In the genomic region with DNA sequence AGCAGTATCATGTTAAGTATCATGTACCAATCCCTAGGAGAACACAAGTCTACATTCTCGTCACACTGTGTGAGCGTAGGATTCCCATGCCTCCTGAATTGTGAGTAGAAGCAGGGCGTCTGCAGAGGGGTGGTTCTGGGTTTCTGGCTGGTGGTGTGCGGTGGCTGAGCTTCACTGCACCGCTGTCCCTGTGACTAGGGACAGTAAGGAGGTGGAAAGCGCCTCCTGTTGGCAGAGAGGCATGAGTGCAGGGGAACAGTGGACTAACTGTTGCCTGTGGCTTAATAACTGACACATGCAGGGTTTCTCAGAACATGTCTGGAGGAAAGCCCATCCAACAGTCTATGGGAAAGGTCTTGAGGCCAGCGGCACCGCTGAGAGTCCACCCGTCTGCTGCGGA, we compare ENCODE assay signal across 12 mouse cellular contexts. TPM values are rescaled to one million over a fixed set of nuclear protein-coding genes. Genes with fewer than 3 reads are reported as not detected.
A peak's percentile ranks its signal among the peaks of the same experiment; 100 is the strongest.
DNase-seq lines count a peak whose midpoint lies in the region; ATAC-seq and TF ChIP-seq lines count a peak whose summit lies in the region.
"Had no signal": no experiment of that assay in that cellular context is flagged by ENCODE, and none has a peak within 500 bp of the region (broad histone marks: within the 10 kb centered on the region; RNA-seq: fewer than 3 reads in every experiment).

No protein-coding gene starts in this region.

- no peaks in the 10 kb centered on the region for H3K27me3 ChIP-seq in forebrain, embryonic 10.5 days (ENCODE audit: poor library complexity, severe bottlenecking)
- no peaks in the 10 kb centered on the region for H3K27me3 ChIP-seq in forebrain, embryonic 12.5 days
- H3K27me3 ChIP-seq in limb, embryonic 11.5 days (ENCODE audit: control insufficient read depth, insufficient read depth, low read length) = no peaks in the 10 kb centered on the region
- H3K27me3 ChIP-seq in limb, embryonic 10.5 days (ENCODE audit: low read depth, poor library complexity, severe bottlenecking) = no peaks in the 10 kb centered on the region
- H3K27me3 ChIP-seq in ES-Bruce4 (ENCODE audit: control insufficient read depth, insufficient read depth, low read length, poor library complexity, severe bottlenecking) = no peaks in the 10 kb centered on the region

- no peaks in the 10 kb centered on the region for H3K9me3 ChIP-seq in forebrain, embryonic 10.5 days
- no peaks in the 10 kb centered on the region for H3K9me3 ChIP-seq in forebrain, embryonic 12.5 days
- H3K9me3 ChIP-seq in limb, embryonic 11.5 days (ENCODE audit: control insufficient read depth, low read length) = no peaks in the 10 kb centered on the region
- no peaks in the 10 kb centered on the region for H3K9me3 ChIP-seq in limb, embryonic 10.5 days (replicated peaks)
- H3K9me3 ChIP-seq in ES-Bruce4 (replicated peaks; ENCODE audit: control insufficient read depth, insufficient read depth, low read length, poor library complexity, severe bottlenecking) = no peaks in the 10 kb centered on the region

- H3K36me3 ChIP-seq in forebrain, embryonic 10.5 days (replicated peaks) = peaks cover 100% of the 10 kb centered on the region
- H3K36me3 ChIP-seq in forebrain, embryonic 12.5 days (replicated peaks) = peaks cover 100% of the 10 kb centered on the region
- peaks cover 41% of the 10 kb centered on the region for H3K36me3 ChIP-seq in limb, embryonic 11.5 days (ENCODE audit: control insufficient read depth, insufficient read depth, low read length)
- peaks cover 100% of the 10 kb centered on the region for H3K36me3 ChIP-seq in limb, embryonic 10.5 days
- peaks cover 50% of the 10 kb centered on the region for H3K36me3 ChIP-seq in ES-Bruce4 (ENCODE audit: control insufficient read depth, insufficient read depth, low read length, poor library complexity, severe bottlenecking)

- no peak overlapping the region for H3K4me3 ChIP-seq in forebrain, embryonic 10.5 days
- H3K4me3 ChIP-seq in forebrain, embryonic 12.5 days (replicated peaks) = no peak overlapping the region
- H3K4me3 ChIP-seq in limb, embryonic 11.5 days (ENCODE audit: low read depth, low read length) = no peak overlapping the region
- H3K4me3 ChIP-seq in limb, embryonic 10.5 days = no peak overlapping the region
- H3K4me3 ChIP-seq in ES-Bruce4 (ENCODE audit: low read depth, low read length) = no peak overlapping the region

- peak; percentile 87 for TF ChIP-seq CTCF in ES-Bruce4 (IDR thresholded peaks at IDR 0.05; ENCODE audit: low read depth, low read length)

- peak; percentile 21 for DNase-seq in forebrain, embryonic 10.5 days (ENCODE audit: extremely low spot score, low spot score)
- DNase-seq in limb, embryonic 11.5 days (ENCODE audit: low spot score) = peak; percentile 25
- DNase-seq in limb, embryonic 10.5 days (ENCODE audit: low spot score) = no peak
- DNase-seq in forelimb bud, embryonic 11.5 days (ENCODE audit: low read depth, low spot score) = peak; percentile 20
- DNase-seq in spleen, postnatal 10 days (ENCODE audit: low spot score in 2 of 2) = no peak
- DNase-seq in spleen, adult 18-20 months = no peak
- DNase-seq: midbrain, embryonic 14.5 days had no signal

- H3K4me1 ChIP-seq in forebrain, embryonic 10.5 days = no peaks in the 10 kb centered on the region
- H3K4me1 ChIP-seq in forebrain, embryonic 12.5 days = peaks cover 10% of the 10 kb centered on the region
- no peaks in the 10 kb centered on the region for H3K4me1 ChIP-seq in limb, embryonic 11.5 days (ENCODE audit: control insufficient read depth, insufficient read depth, low read length)
- H3K4me1 ChIP-seq in limb, embryonic 10.5 days = no peaks in the 10 kb centered on the region
- H3K4me1 ChIP-seq in ES-Bruce4 (ENCODE audit: control insufficient read depth, insufficient read depth, low read length) = no peaks in the 10 kb centered on the region

- H3K4me2 ChIP-seq in forebrain, embryonic 12.5 days = no peak overlapping the region
- H3K4me2 ChIP-seq in limb, embryonic 11.5 days (ENCODE audit: low read depth, severe bottlenecking) = no peak overlapping the region
- H3K4me2 ChIP-seq: heart, embryonic 11.5 days had no signal

- no peak overlapping the region for H3K27ac ChIP-seq in forebrain, embryonic 10.5 days
- no peak overlapping the region for H3K27ac ChIP-seq in forebrain, embryonic 12.5 days
- no peak overlapping the region for H3K27ac ChIP-seq in limb, embryonic 11.5 days (replicated peaks; ENCODE audit: low read depth, low read length)
- H3K27ac ChIP-seq in limb, embryonic 10.5 days = no peak overlapping the region
- H3K27ac ChIP-seq in ES-Bruce4 (ENCODE audit: insufficient read depth, low read length) = no peak overlapping the region

- no peak for TF ChIP-seq POLR2A in ES-Bruce4 (IDR thresholded peaks at IDR 0.05; ENCODE audit: insufficient read depth, low read length)

- no peak for ATAC-seq in forebrain, embryonic 12.5 days (ENCODE audit: low FRiP score)
- no peak for ATAC-seq in limb, embryonic 11.5 days (ENCODE audit: insufficient number of reproducible peaks, low FRiP score, low TSS enrichment, low read depth)

- TF ChIP-seq EP300 in ES-Bruce4 (IDR thresholded peaks at IDR 0.05; ENCODE audit: insufficient read depth, low read depth, low read length) = no peak

- WGBS in forebrain, embryonic 10.5 days = 87% methylated on average over 10 of the region's 10 CpGs
- 84% methylated on average over 10 of the region's 10 CpGs for WGBS in forebrain, embryonic 12.5 days
- 85% methylated on average over 10 of the region's 10 CpGs for WGBS in limb, embryonic 11.5 days
- 88% methylated on average over 10 of the region's 10 CpGs for WGBS in limb, embryonic 10.5 days

- H3K9ac ChIP-seq in forebrain, embryonic 12.5 days = no peak overlapping the region
- no peak overlapping the region for H3K9ac ChIP-seq in limb, embryonic 11.5 days (ENCODE audit: low read length)
- H3K9ac ChIP-seq in ES-Bruce4 (ENCODE audit: low read depth, poor library complexity, severe bottlenecking) = no peak overlapping the region

RNA-seq across cellular contexts. Expression of gene Nppa, which starts 14.9 kb away (rescaled TPM):
- polyA plus RNA-seq in forebrain, embryonic 10.5 days (2016; fragmentation: Nextera tagmentation; extraction: Ambion mirVana) = 0.31 TPM in 1 of 2 replicates, not detected in the other
- polyA plus RNA-seq in forebrain, embryonic 12.5 days (2016; fragmentation: Nextera tagmentation; extraction: Ambion mirVana) = 0.82 and 0.99 TPM in 2 replicates
- polyA plus RNA-seq in limb, embryonic 11.5 days (2014; fragmentation: Nextera tagmentation; extraction: Ambion mirVana) = 0.31 and 2.0 TPM in 2 replicates
- 2.2 and 7.7 TPM in 2 replicates for polyA plus RNA-seq in limb, embryonic 10.5 days (2016; fragmentation: Nextera tagmentation; extraction: Ambion mirVana)
- not detected in 2 replicates for polyA plus RNA-seq in ES-Bruce4 (2011; ENCODE audit: insufficient read depth, insufficient read length, low read depth, missing spikeins)

RNA-seq across cellular contexts. Expression of gene Clcn6, which starts 23.2 kb away (rescaled TPM):
- polyA plus RNA-seq in forebrain, embryonic 10.5 days (2016; fragmentation: Nextera tagmentation; extraction: Ambion mirVana) = 13.4 and 14.2 TPM in 2 replicates
- polyA plus RNA-seq in forebrain, embryonic 12.5 days (2016; fragmentation: Nextera tagmentation; extraction: Ambion mirVana) = 22.4 and 27.7 TPM in 2 replicates
- 6.1 and 7.5 TPM in 2 replicates for polyA plus RNA-seq in limb, embryonic 11.5 days (2014; fragmentation: Nextera tagmentation; extraction: Ambion mirVana)
- 6.3 and 9.1 TPM in 2 replicates for polyA plus RNA-seq in limb, embryonic 10.5 days (2016; fragmentation: Nextera tagmentation; extraction: Ambion mirVana)
- polyA plus RNA-seq in ES-Bruce4 (2011; ENCODE audit: insufficient read depth, insufficient read length, low read depth, missing spikeins) = 13.7 and 16.7 TPM in 2 replicates

RNA-seq across cellular contexts. Expression of gene Mthfr, which starts 23.5 kb away (rescaled TPM):
- 27.7 and 30.1 TPM in 2 replicates for polyA plus RNA-seq in forebrain, embryonic 10.5 days (2016; fragmentation: Nextera tagmentation; extraction: Ambion mirVana)
- polyA plus RNA-seq in forebrain, embryonic 12.5 days (2016; fragmentation: Nextera tagmentation; extraction: Ambion mirVana) = 28.7 and 32.2 TPM in 2 replicates
- 18.7 and 19.7 TPM in 2 replicates for polyA plus RNA-seq in limb, embryonic 11.5 days (2014; fragmentation: Nextera tagmentation; extraction: Ambion mirVana)
- 23.3 and 25.8 TPM in 2 replicates for polyA plus RNA-seq in limb, embryonic 10.5 days (2016; fragmentation: Nextera tagmentation; extraction: Ambion mirVana)
- 9.5 and 13.7 TPM in 2 replicates for polyA plus RNA-seq in ES-Bruce4 (2011; ENCODE audit: insufficient read depth, insufficient read length, low read depth, missing spikeins)

RNA-seq across cellular contexts. Expression of gene Nppb, which starts 29.8 kb away (rescaled TPM):
- polyA plus RNA-seq in forebrain, embryonic 10.5 days (2016; fragmentation: Nextera tagmentation; extraction: Ambion mirVana) = not detected in 2 replicates
- not detected in 2 replicates for polyA plus RNA-seq in forebrain, embryonic 12.5 days (2016; fragmentation: Nextera tagmentation; extraction: Ambion mirVana)
- polyA plus RNA-seq in limb, embryonic 11.5 days (2014; fragmentation: Nextera tagmentation; extraction: Ambion mirVana) = not detected in 2 replicates
- polyA plus RNA-seq in limb, embryonic 10.5 days (2016; fragmentation: Nextera tagmentation; extraction: Ambion mirVana) = not detected in 2 replicates
- 0.87 and 2.1 TPM in 2 replicates for polyA plus RNA-seq in ES-Bruce4 (2011; ENCODE audit: insufficient read depth, insufficient read length, low read depth, missing spikeins)
- polyA plus RNA-seq: intestine, embryonic 14.5 days; midbrain, embryonic 14.5 days; stomach, embryonic 14.5 days had no signal

Comparison
In these comparisons a context has a peak if more than half of its experiments do, and no peak if none do; other contexts are left out.
1. DNase-seq: peak in forebrain, embryonic 10.5 days (single experiment), limb, embryonic 11.5 days (single experiment) and forelimb bud, embryonic 11.5 days (single experiment); none in limb, embryonic 10.5 days (single experiment), spleen, postnatal 10 days (0 of 2) and spleen, adult 18-20 months (0 of 2).